Mouse (Mus musculus): Measurements from ENCODE around the gene Erv3. TPM values are rescaled to one million over a fixed set of nuclear protein-coding genes. Genes with fewer than 3 reads are reported as not detected.
"Not testable (repeated sequence)": the region's sequence is repeated elsewhere in the genome, so short reads cannot be mapped to it uniquely, and the experiment has no call there.

Erv3 gene
- total RNA-seq, 2 experiments from 2014 or later: not detected

DNA sequence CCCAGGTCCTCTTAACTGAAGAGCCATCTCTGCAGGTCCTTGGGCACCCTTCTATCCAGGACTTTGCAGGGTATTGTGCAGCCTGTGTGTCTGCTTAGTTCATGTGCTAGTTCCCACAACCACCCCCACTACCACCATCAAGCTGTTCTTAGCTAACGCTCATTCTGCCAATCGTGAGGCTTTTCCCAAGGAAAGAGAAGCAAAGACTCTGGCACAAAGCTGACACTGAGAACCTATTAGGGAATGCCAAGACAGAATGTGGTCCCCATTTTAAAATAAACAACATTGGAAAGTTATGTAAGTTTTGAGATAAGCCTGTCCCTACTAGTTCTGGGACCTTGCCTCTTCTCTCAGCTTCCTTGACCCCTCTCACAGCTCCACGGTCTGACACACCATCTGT is 3.9 kb upstream of the Erv3 start:
- no peak for DNase-seq

DNA sequence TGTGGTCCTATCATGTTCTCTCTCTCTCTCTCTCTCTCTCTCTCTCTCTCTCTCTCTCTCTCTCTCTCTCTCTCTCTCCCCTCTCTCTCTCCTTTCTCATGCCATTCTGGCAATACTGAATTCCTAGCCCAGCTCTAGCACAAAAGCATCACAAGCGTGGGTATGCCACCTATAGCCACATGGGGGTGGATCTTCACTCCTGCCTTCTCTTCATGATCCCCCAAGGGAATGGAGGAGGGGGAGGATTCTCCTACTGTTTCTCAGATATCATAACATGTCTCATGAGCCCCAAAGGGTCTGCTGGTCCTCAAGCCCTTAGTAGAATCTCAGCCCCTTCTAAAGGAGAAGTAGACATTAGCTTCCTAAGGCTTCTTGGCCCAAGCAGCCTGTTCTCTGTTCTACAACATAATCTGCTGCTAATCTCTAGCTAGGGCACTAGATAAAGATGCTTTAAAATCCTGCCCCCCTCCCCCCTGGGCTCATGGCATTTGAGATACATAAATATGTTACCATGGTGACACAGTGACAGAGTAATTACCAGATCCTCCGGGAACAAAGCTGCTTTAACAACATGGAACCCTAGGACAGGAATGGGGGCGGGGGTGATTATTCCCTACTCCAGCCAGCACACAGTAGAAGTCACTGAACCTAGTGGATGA is 3.2 kb upstream of the Erv3 start:
- no peak for DNase-seq

DNA sequence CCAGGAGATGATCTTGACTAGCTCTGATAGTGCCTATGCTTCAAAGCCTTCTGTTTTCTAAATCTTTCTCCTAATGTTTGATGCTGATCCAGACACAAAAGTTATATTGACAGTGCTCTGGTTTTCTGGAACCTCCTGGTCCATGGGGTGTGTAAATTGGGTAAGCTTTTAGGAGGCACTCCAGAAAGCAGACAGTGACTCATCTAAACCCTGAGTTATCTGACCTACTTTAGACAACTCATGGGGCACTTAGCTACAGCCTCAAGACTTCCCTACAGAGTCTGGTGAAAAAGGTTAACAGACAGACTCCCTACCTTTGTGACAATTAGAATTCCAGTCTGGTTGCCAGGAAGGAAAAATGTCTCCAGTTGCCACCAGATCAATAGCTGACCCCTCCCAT is 1.7 kb downstream of the Erv3 start:
- no peak for DNase-seq

DNA sequence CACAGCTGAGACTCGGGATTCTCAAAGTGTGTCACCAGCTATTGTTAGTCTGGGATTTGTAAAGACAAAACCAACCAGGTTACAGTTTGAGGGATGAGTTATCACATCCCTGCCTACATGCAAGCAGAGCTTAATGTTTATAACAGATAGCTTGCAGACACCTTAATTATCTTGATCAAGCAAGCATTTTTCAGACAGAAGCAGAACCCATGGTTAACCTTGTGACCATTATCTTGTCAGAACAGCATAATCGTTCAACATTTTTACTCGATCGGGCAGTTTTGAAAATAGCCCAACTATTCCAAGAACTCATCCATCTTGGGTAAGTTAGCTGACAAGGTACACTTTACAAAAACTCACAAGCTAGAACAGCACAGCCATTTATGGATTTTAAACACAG is 5.8 kb downstream of the Erv3 start:
- DNase-seq: no peak

DNA sequence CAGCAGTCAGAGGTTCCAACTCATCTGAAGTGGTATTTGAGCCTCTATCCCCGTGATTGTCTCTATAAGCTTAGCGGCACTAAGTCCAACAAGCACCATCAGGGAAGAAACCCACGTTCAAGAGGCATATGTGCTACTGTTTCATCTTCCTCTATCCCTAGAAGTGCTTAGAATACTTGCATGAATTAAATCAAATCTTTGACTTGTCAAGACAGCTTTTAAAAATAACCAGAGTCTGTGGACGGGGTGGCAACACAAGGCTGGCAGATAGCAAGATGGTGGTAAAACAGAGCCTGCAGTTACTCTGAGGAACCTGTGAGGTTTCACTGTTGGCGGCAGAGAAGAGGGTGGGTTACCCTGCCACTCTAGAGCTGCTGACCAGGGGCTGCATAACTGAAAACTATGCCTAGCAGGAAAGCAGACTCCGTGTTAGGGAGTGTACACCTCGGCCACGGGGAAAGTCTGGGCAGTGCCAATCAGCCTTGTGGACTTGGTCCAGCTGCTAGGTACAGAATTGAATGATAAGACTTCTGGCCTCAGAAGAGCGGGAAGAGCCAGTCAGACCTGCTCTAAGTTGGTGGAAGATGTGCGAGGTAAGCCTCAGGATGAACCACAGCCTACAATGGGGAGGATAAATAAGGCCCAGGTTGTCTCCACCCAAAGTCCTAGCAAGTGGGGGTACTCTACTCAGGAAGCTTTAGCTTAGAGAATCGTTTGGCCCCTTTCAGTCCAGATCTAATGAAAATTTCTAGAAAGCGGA is 8.0 kb downstream of the Erv3 start:
- DNase-seq: no peak

DNA sequence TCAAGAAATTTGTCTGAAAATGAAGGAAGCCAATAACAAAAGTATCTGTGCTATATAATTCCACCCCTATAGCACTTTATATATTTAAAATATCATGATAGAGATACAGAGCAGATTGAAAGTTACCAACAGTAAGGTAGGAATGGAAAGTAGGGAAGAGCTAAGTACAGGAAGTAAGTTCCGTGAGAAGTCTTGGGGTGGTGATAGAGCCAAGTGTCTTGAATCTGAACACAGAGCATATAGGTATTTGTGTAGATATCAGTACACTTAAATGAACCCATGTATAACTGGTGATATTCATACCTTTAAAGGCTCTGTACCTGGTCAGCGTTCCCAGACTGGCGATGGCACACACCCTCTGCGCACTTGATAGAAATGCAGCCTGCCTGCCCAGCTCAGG is 9.5 kb downstream of the Erv3 start:
- DNase-seq: no peak

DNA sequence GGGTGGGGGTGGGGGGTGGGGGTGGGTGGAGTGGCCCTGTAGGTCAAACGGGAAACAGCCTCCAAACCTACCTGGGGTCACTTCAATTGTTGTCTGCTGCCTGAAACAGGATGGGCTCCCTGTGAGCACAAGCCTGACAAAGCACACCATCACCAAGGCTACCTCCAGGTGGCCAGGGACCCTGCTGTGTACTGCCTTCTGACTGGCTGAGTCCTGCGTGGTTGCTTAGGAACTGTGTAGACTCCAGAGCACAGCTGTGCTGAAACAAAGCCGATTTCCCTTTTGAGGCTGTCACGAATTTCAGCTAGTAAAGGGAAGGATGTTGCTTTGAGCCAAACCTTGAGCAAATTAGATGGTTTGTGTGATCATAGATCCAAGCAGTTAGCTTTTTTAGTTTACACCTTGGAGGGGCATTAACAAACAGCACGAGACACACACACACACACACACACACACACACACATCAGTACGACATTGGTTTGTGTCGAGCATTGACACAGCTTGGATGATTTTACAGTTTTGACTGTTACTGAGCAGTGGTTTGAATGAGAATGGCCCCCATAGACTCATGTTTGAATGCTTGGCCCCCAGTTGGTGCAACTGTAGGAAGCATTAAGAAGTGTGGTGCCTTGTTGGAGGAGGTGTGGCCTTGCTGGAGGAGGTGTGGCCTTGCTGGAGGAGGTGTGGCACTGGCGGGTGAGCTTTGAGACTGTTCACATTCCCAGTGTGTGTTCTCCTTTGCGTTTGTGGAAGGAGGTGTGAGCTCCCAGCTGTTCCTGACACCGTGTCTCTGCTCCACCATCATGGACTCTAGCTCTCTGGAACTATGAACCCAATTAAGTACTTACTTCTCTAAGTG is 11.8 kb downstream of the Erv3 start:
- no peak for DNase-seq

DNA sequence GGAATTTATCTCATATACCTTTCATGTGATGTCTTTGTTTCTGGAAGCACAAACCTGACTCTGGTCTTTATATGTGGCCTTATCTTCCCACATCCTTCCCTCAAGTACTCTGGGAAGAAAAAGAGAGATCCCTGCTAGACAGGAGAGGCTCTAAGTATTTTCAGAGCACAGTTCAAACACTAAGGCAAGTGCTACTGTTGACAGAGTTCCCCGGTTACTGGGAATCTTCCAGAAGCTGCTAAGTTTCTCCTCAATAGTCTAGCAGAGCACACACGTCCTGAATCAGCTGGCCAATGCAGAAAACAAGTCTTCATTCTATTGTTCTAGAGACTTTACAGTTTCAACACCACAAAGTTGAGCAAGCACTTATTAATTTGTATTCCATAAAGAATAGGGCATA is 12.7 kb downstream of the Erv3 start:
- no peak for DNase-seq

DNA sequence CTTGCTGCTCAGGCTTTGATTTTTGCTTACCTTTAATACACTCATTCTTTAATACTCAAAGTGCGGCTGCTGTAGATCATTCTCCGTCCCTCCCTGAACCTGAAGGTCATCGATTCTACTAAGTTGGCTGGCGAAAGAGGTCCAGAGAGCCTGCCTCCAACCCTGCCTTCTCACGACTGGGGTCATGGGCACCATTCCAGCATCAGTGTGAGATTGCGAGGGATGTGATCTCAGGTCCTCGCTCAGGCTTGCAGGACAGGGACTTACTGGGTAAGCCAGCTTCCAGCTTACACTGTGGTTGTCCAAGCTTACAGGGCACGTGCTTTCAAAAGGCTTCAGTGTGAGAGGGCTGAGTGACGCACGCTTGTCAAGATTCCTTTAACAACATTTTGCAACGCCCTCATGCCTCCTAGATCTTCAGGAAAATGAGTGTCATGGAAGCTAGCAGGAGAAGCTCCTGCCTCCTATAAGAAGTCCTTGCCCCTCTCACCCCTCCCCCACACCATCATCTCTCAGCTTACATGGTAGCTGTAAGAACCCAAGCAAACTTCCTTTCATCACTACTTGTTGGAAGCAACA is 13.3 kb downstream of the Erv3 start:
- DNase-seq: no peak

DNA sequence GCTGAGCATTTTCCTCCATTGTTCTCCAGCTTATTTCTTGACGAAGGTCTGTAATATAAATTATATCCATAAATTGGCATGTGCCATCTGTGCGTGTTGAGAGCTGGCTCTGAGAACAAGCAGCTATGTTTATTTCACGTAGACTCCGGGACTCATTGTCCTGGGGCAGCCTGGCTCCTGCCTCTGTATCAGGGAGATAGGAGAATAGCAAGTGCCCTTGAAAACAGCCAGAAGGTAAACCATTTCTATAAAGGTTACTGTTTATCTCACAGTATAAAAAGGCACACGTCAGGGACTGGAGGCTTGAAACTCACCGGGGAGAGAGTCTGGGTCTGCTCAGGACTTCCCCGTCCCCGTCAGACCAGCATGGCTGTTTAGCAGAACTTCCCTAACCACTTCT is 13.9 kb downstream of the Erv3 start:
- no peak for DNase-seq

DNA sequence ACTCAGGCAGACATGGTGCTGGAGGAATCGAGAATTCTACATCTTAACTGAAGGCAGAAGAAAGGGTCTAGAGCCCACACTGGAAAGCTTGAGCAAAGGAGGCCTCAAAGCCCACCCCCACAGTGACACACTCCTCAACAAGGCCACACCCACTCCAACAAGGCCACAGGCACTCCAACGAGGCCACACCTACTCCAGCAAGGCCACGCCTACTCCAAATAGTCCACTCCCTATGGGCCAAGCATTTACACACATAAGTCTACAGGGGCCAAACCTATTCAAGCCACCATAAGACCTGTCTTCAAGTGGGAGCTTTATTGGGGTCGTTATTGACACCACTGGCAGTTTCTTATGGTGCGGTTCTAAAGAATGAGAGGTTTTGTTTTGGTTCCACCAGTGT is 17.0 kb downstream of the Erv3 start:
- no peak for DNase-seq

DNA sequence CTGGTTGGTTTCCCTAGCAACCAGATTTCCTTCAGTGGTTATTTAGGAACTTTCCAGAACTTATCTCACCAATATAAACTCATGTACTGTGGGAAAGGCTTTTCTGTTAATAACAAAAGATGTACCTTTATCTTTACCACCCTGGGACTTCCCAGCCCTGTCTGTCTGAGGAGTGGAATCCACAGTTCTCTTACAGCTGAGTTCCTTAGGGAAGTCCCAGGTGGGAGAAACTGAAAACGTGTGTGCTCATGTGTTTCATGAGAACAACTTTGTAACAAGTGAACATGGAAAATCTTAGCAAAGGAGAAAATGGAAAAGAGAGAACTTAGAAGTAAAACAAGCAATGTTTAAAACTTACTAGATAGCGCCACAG is 18.2 kb downstream of the Erv3 start:
- DNase-seq: no peak

DNA sequence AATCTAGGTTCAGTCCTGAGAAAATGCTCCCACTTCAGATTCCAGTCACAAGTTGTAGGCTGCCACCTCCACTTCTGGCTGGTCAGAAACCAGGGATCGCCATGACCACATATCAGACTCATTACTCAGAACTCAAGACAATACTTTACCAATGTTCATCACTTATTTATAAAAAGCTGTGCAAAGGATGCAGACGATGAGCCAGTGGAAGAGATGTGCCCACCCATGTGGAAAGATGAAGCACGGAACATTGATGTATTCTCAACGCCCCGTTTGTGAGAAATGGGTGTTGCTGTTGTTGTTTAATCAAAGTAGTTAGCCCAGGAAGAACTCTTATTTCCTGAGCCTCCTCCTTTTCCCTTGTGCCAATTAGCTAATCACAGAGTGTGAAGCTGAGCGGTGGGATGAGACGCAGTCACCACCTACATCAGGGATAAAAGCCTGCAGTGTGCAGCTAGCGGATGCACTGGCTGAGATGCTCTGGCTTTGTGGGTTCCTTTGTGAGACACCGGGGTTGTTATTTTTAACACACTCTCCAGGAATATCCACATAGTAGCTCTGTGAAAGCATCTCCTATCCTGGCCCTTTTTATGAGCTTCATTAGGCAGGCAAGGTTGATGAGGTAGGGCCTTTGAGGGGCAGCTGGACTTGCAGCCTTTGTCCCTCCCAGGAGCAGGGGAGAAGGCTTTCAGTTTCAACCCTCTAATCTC is 18.8 kb downstream of the Erv3 start:
- DNase-seq: no peak

DNA sequence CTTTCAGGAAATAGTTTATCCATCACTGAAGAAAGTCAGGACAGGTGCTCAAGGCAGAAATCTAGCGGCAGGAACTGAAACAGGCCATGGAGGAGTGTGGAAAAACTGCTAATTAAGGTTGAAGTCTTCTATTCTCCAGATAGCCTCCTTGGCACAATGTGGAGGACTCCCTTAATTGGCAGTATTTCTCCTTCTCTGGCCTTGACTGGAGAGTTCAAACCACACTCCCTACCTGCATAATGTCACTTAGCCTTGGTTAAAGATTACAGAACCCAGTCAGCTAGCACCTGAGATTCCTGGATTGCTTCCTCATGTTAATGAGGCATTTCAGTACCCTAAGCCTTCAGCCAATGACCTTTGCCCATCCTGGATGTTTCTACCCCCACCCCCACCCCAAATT is 25.3 kb downstream of the Erv3 start:
- no peak for DNase-seq

DNA sequence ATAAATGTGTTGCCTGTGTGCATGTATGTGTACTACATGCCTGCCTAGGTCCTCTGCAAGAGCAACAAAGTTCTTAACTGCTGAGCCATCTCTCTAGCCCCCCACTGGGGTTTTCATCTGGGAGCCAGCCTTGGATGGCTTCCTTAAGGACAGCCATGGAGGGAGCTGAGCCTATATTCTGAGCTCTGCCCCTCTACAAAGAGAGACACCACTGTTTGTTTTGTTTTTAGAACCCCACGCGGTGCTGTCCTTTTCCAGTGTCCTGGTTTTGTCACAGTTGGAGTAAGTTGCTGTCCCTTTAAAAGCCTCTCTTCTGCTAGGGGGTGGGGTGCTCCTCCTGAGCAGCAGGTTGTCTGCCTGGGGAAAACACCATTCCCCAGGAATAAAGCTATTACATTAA is 27.7 kb downstream of the Erv3 start:
- DNase-seq: no peak

DNA sequence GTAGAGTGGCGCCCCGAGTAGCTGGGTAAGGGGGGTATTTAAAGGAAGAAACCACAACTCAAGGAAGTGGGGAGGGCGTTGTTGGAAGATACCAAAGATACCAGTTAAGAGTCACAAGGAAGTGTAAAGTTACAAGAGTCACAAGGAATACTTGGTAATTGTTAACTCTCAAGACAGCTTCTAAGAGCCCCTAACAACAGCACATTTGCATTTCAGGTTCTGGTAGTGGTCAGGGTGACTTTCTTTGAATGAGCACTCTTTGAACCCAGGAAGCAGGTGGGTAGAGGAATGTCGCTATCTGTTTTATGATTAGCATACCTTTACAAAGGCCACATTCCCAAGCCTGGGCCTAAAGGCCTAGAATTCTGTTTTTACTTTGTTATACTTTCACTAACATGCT is 28.6 kb downstream of the Erv3 start:
- DNase-seq: not testable (repeated sequence)

DNA sequence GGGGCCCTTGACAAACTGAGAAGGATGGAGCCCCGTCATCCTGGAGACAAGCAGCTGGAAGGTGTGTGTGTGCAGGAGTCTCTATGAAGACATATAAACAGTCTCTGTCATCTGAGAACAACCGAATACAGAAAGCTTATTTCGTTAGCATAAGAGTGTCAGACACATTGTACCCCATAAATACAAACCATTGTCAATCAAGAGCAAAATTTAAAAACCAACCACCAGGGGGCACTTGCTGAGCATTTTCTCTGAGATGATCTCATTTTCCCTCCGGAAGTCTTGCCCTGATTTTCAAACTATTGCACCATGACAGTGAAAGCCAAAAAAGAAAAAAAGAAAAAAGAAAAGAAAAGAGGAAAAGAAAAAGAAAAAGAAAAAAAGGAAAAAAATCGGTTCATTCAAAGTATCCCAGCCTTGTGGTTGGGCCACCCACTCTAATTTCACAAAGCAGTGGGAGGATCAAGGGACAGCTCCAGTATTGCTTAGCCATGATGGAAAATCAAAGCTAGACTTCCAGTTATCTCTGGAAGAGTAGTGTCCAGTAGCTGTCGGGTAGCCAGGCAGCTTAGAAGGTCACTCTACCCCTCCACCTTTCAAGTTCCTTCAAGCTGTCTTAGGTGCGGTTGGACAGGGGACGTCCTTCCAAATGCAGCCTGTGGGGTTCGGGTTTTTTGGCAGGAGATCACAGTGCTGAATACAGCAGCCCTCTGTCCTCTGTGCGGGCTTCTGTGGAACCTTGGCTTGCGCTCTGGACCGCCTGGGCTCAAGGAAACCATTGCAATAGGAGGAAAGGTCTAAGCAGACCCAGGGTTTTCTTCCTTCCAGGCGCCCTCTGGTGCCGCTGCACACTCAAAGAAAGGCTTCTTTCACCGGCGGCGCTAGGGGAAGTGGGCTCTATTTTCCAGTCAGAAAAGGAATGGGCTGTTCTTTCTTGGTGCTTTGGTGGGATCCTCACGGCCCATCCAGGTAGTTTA is 31.3 kb downstream of the Erv3 start:
- no peak for DNase-seq

DNA sequence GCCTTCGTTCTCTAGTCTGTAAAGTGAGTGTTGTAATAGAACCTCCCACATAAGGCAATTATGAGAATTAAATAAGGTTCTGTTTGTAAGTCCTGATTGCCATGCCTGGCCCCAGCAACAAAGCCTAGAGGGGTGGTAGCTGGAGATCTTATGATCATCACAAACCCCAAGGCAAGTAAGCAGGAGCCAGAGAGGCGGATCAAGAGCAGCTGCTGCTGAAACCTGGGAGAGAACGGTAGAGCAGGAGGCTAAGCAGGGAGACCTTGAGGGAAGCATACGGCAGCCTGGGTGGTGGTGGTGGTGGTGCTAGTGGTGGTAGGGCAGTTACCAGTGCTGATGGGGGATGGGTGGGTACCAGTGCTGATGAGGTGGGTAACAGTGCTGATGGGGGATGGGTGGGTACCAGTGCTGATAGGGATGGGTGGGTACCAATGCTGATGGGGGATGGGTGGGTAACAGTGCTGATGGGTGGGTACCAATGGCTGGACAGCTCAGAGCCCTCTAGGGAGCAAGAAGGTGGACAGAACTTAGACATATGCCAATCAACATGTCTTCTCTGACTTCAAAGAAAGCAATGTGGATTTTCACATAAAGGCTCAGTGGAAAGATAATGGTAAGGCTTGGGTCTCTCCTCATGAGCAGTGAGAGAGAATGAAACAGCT is 32.4 kb downstream of the Erv3 start:
- DNase-seq: no peak

DNA sequence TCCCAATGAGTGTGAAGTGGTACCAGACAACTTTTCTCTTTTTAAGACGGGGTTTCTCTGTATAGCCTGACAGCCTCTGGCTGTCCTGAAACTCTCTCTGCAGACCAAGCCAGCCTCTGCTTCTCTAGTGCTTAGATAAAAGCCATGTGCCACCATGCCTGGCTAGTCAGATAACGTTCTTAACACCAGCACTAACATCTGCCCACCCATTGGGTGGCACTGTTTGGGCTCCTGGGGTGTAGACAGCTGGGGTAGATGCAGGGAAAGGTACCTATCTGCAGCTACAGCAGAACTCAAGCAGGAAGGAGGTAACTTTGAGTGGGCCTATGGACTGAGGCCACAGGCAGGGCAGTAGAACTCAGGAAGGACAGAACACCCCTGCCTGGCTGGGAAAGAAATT is 34.0 kb downstream of the Erv3 start:
- no peak for DNase-seq

DNA sequence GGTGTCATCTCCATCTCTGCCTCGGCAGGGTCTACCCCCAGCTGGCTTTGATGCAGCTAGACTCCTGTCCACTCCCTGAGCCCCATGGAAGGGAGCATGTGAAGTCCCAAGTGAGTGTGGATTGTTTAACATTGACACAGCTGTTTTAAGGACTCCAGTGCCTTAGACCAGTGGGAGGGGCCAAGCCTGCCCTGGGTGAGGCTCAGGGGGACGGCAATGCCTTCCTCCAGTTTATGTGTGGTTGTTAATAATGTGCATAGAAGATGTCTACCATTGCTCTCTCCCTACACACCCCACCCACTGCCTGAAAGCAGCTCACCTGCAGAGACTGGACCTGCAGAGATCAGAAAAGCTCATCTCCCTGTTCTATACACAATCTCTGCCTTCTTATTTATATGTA is 35.6 kb downstream of the Erv3 start:
- no peak for DNase-seq

Measured in gastrocnemius, postnatal 25 days (tissue).